Mouse (Mus musculus): ENCODE results near the gene Alkbh3. TPM values are rescaled to one million over a fixed set of nuclear protein-coding genes. Genes with fewer than 3 reads are reported as not detected.
A peak's percentile ranks its signal among the peaks of the same experiment; 100 is the strongest.

The Alkbh3 gene
- polyA plus RNA-seq, 1 experiment: 54.7 TPM

- TF ChIP-seq CTCF (IDR thresholded peaks at IDR 0.05; ENCODE audit: borderline replicate concordance, extremely low read depth, insufficient read depth, insufficient read length) (no peak), POLR2A (IDR thresholded peaks at IDR 0.05; ENCODE audit: borderline replicate concordance, extremely low read depth, insufficient read depth, insufficient read length, poor library complexity, severe bottlenecking) (no peak)
- peak; percentile 47 for DNase-seq (ENCODE audit: low read depth)
Observed at GRCm38 (mm10) chr2:93946976-93947375, 63.6 kb downstream of the Alkbh3 start.

GRCm38 (mm10) chr2:93944855-93945254 is 65.8 kb downstream of the Alkbh3 start:
- TF ChIP-seq CTCF (IDR thresholded peaks at IDR 0.05; ENCODE audit: borderline replicate concordance, extremely low read depth, insufficient read depth, insufficient read length) (no peak), POLR2A (IDR thresholded peaks at IDR 0.05; ENCODE audit: borderline replicate concordance, extremely low read depth, insufficient read depth, insufficient read length, poor library complexity, severe bottlenecking) (no peak)
- no peak for DNase-seq (ENCODE audit: low read depth)

- DNase-seq (ENCODE audit: low read depth): no peak
Observed at GRCm38 (mm10) chr2:93944099-93944498, 66.5 kb downstream of the Alkbh3 start.

GRCm38 (mm10) chr2:93941670-93942069 is 68.9 kb downstream of the Alkbh3 start:
- DNase-seq (ENCODE audit: low read depth): peak; percentile 31
- TF ChIP-seq POLR2A (IDR thresholded peaks at IDR 0.05; ENCODE audit: borderline replicate concordance, extremely low read depth, insufficient read depth, insufficient read length, poor library complexity, severe bottlenecking) (no peak), CTCF (IDR thresholded peaks at IDR 0.05; ENCODE audit: borderline replicate concordance, extremely low read depth, insufficient read depth, insufficient read length) (no peak)

More at GRCm38 (mm10) chr2:93944099-93944498, 66.5 kb downstream of the Alkbh3 start:
- TF ChIP-seq CTCF (IDR thresholded peaks at IDR 0.05; ENCODE audit: borderline replicate concordance, extremely low read depth, insufficient read depth, insufficient read length): peak; percentile 22; the same call in 1 of the 2 replicates
- TF ChIP-seq POLR2A (IDR thresholded peaks at IDR 0.05; ENCODE audit: borderline replicate concordance, extremely low read depth, insufficient read depth, insufficient read length, poor library complexity, severe bottlenecking): no peak

- TF ChIP-seq POLR2A (IDR thresholded peaks at IDR 0.05; ENCODE audit: borderline replicate concordance, extremely low read depth, insufficient read depth, insufficient read length, poor library complexity, severe bottlenecking) (no peak), CTCF (IDR thresholded peaks at IDR 0.05; ENCODE audit: borderline replicate concordance, extremely low read depth, insufficient read depth, insufficient read length) (no peak)
- DNase-seq (ENCODE audit: low read depth): peak; percentile 36
Observed at GRCm38 (mm10) chr2:93938534-93938933, 72.1 kb downstream of the Alkbh3 start.

Other genes starting within 250 kb of the Alkbh3 start
- gene Ext2, start 188.2 kb downstream of the Alkbh3 start, polyA plus RNA-seq (2012; rRNA removed): 36.3 and 49.9 TPM in 2 replicates
- gene Accs, start 160.9 kb downstream of the Alkbh3 start, polyA plus RNA-seq (2012; rRNA removed): 22.2 and 27.3 TPM in 2 replicates
- 0.38 and 0.39 TPM in 2 replicates for gene Accsl, start 141.7 kb downstream of the Alkbh3 start, polyA plus RNA-seq (2012; rRNA removed)
- 26.7 and 58.7 TPM in 2 replicates for gene Gm13889, start 53.6 kb downstream of the Alkbh3 start, polyA plus RNA-seq (2012; rRNA removed)
- 0.16 TPM in 1 of 2 replicates, not detected in the other for gene Gm27027, start 14.5 kb downstream of the Alkbh3 start, polyA plus RNA-seq (2012; rRNA removed)
- gene Hsd17b12, start 147.2 kb upstream of the Alkbh3 start, polyA plus RNA-seq (2012; rRNA removed): 72.2 and 76.9 TPM in 2 replicates

Measured in brain, embryonic 14.5 days (tissue).